Mouse (Mus musculus): Measurements from ENCODE around the gene Kifc1. TPM values are rescaled to one million over a fixed set of nuclear protein-coding genes. Genes with fewer than 3 reads are reported as not detected.
"Not testable (repeated sequence)": the region's sequence is repeated elsewhere in the genome, so short reads cannot be mapped to it uniquely, and the experiment has no call there.

Gene Kifc1
- polyA plus RNA-seq, 1 experiment from 2014 or later: 2.2 TPM

DNA sequence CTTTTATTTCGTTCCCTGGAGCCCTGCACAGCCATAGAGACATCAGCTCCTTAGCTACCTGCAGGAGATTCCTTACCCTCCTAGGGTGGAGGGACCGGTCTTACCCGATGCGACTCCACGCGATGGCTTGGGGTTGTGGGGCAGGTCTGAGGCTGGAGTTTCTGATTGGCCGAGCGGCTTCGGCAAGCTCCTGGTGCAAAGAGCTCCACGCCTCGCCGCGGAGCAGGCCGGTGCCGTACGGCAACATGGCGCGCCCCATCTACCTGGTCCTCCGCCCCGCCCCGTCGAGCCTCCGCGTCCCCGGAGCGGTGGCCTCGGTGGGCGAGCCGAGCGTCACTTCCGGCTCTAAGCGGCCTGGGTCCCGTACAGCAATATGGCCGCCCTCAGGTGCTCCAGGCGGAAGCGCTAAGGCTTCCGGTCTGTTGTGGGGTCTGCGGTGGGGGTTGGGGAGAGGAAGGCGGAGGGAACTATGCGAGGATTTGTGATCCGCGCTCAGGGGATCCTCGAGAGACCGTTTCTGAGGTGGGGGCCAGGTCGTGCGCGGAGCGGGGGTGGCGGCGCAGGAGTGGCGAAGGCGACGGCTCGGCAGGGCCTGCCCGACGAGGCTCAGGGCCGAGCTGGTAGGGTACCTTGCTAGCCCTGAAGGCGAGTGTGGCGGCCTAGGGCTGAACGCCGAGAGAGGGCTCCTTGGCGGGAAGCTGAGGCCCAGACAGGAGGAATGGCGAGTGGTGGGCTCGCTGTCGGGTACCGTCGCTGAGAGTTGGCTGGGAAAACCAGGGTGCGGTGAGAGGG lies 18.8 kb upstream of the Kifc1 start, which contains the start of gene Daxx:
TSS of gene Daxx (plus strand) at position 338 of the 792 bp plus-strand sequence.
- peaks cover 28% of the 10 kb centered on the region for H3K36me3 ChIP-seq
- no peaks in the 10 kb centered on the region for H3K27me3 ChIP-seq
- peaks cover 29% of the 10 kb centered on the region for H3K4me1 ChIP-seq (replicated peaks)
- H3K9me3 ChIP-seq: no peaks in the 10 kb centered on the region
- H3K4me3 ChIP-seq: peak within 1 kb of the TSS; percentile 72
- peak within 1 kb of the TSS; percentile 93 for H3K4me2 ChIP-seq
- H3K9ac ChIP-seq: peak within 1 kb of the TSS; percentile 81
- ATAC-seq (ENCODE audit: low FRiP score, low read depth): peak; percentile 98
- WGBS: under 1% methylated on average over 68 of the region's 68 CpGs
- H3K27ac ChIP-seq (replicated peaks): peak within 1 kb of the TSS; percentile 84

GRCm38 (mm10) chr17:33908331-33909076 lies 18.0 kb upstream of the Kifc1 start:
- Histone ChIP-seq H3K36me3 (peaks cover 20% of the 10 kb centered on the region), H3K27me3 (no peaks in the 10 kb centered on the region), H3K27ac (replicated peaks) (peak overlapping the region; percentile 84), H3K9me3 (no peaks in the 10 kb centered on the region), H3K4me2 (peak overlapping the region; percentile 93), H3K9ac (peak overlapping the region; percentile 59), H3K4me1 (replicated peaks) (peaks cover 29% of the 10 kb centered on the region), H3K4me3 (peak overlapping the region; percentile 72)
- under 1% methylated on average over 41 of the region's 44 CpGs for WGBS
- ATAC-seq (ENCODE audit: low FRiP score, low read depth): peak; percentile 0; the same call in 1 of the 2 replicates

DNA sequence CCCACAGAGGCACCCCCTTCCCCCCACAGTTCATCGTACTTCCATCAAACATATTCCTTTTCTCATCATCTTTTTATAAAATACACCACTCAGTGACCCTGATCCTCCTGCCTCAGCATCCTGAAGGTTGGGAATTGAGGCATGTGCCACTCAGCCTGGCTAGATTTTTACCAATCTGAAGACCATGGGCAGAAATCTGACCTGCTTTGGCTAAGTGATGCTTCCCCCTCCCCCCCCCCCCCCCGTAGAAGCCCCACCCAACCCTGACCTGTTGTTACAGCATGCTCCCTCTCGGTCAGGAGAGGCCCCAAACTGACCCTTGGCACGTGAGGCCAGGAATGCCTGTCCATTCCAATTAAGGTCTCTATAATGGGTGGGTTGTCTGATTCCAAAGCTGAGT lies 14.4 kb upstream of the Kifc1 start, which contains the start of gene Platr17:
TSS of gene Platr17 (plus strand) at position 301 of the 400 bp plus-strand sequence.
- H3K9me3 ChIP-seq; H3K4me2 ChIP-seq; H3K4me1 ChIP-seq (replicated peaks); H3K27me3 ChIP-seq; H3K36me3 ChIP-seq; H3K27ac ChIP-seq (replicated peaks); ATAC-seq (ENCODE audit: low FRiP score, low read depth); H3K4me3 ChIP-seq; H3K9ac ChIP-seq: not testable (repeated sequence)
- 10% methylated on average over 3 of the region's 4 CpGs for WGBS

DNA sequence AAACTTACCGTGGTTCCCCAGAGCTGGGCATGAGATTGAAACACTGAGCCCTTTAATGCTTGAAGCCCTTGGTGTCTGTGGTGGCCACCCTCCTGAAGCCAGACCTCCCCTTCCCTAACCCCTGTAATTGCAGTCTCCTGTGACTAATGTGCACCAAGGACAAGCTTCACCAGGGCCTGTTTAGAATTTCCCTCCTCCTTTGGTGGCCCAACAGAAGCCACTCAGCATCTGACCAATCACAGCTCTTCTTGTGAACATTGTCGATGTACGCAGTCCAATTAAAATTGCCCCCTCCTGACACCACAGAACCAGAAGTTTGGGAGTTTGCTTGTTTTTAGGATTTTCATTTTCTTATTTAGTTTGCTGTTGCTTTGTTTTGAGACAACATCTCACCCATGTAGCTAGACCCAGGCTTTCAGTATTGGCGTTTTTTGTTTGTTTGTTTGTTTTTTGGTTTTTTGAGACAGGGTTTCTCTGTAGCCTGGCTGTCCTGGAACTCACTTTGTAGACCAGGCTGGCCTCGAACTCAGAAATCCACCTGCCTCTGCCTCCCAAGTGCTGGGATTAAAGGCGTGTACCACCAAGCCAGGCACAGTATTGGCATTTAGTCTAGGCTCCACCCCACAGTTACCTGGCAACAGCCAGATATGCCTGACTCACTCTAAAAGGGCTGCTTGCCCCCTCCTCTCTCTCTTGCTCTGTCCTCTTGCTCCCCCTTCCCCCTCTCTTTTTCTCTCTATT lies 13.6 kb upstream of the Kifc1 start:
- not testable (repeated sequence) for ATAC-seq (ENCODE audit: low FRiP score, low read depth); H3K4me3 ChIP-seq; H3K9me3 ChIP-seq; H3K9ac ChIP-seq; H3K27me3 ChIP-seq; H3K4me1 ChIP-seq (replicated peaks); H3K4me2 ChIP-seq; H3K27ac ChIP-seq (replicated peaks); H3K36me3 ChIP-seq
- WGBS: 73% methylated on average over 6 of the region's 6 CpGs

- no peak overlapping the region for H3K9ac ChIP-seq
- no peak overlapping the region for H3K4me2 ChIP-seq
- H3K4me1 ChIP-seq (replicated peaks): no peaks in the 10 kb centered on the region; the same call in 1 of the 2 replicates
- no peak for ATAC-seq (ENCODE audit: low FRiP score, low read depth)
- H3K9me3 ChIP-seq: no peaks in the 10 kb centered on the region
- no peaks in the 10 kb centered on the region for H3K36me3 ChIP-seq
- H3K27ac ChIP-seq (replicated peaks): no peak overlapping the region
- WGBS: 85% methylated on average over 7 of the region's 7 CpGs
- no peak overlapping the region for H3K4me3 ChIP-seq
- H3K27me3 ChIP-seq: no peaks in the 10 kb centered on the region
Measured at GRCm38 (mm10) chr17:33902491-33902890, 12.0 kb upstream of the Kifc1 start.

- Histone ChIP-seq H3K4me2 (no peak overlapping the region), H3K9ac (no peak overlapping the region), H3K9me3 (no peaks in the 10 kb centered on the region), H3K36me3 (no peaks in the 10 kb centered on the region), H3K27ac (replicated peaks) (no peak overlapping the region), H3K4me1 (replicated peaks) (no peaks in the 10 kb centered on the region), H3K27me3 (no peaks in the 10 kb centered on the region), H3K4me3 (no peak overlapping the region)
- ATAC-seq (ENCODE audit: low FRiP score, low read depth): no peak
- WGBS: 76% methylated on average over 4 of the region's 4 CpGs
Measured at GRCm38 (mm10) chr17:33902079-33902478, 11.6 kb upstream of the Kifc1 start.

- no peaks in the 10 kb centered on the region for H3K4me1 ChIP-seq (replicated peaks)
- no peak overlapping the region for H3K9ac ChIP-seq
- H3K36me3 ChIP-seq: no peaks in the 10 kb centered on the region
- 73% methylated on average over 4 of the region's 4 CpGs for WGBS
- H3K27ac ChIP-seq (replicated peaks): no peak overlapping the region
- no peak overlapping the region for H3K4me2 ChIP-seq
- H3K27me3 ChIP-seq: no peaks in the 10 kb centered on the region
- ATAC-seq (ENCODE audit: low FRiP score, low read depth): no peak
- no peak overlapping the region for H3K4me3 ChIP-seq
- no peaks in the 10 kb centered on the region for H3K9me3 ChIP-seq
Measured at GRCm38 (mm10) chr17:33901653-33902052, 11.2 kb upstream of the Kifc1 start.

- no peak overlapping the region for H3K4me3 ChIP-seq
- no peaks in the 10 kb centered on the region for H3K9me3 ChIP-seq
- WGBS: 85% methylated on average over 4 of the region's 4 CpGs
- no peaks in the 10 kb centered on the region for H3K4me1 ChIP-seq (replicated peaks)
- H3K27ac ChIP-seq (replicated peaks): no peak overlapping the region
- H3K9ac ChIP-seq: no peak overlapping the region
- no peak overlapping the region for H3K4me2 ChIP-seq
- no peaks in the 10 kb centered on the region for H3K27me3 ChIP-seq
- no peak for ATAC-seq (ENCODE audit: low FRiP score, low read depth)
- no peaks in the 10 kb centered on the region for H3K36me3 ChIP-seq
Measured at GRCm38 (mm10) chr17:33900989-33901314, 10.5 kb upstream of the Kifc1 start.

GRCm38 (mm10) chr17:33900281-33900988 lies 10.0 kb upstream of the Kifc1 start:
- H3K4me1 ChIP-seq (replicated peaks): no peaks in the 10 kb centered on the region
- no peaks in the 10 kb centered on the region for H3K36me3 ChIP-seq
- ATAC-seq (ENCODE audit: low FRiP score, low read depth): no peak
- no peaks in the 10 kb centered on the region for H3K9me3 ChIP-seq
- no peaks in the 10 kb centered on the region for H3K27me3 ChIP-seq
- H3K4me2 ChIP-seq: no peak overlapping the region
- 75% methylated on average over 7 of the region's 7 CpGs for WGBS
- H3K4me3 ChIP-seq: no peak overlapping the region
- H3K27ac ChIP-seq (replicated peaks): no peak overlapping the region
- no peak overlapping the region for H3K9ac ChIP-seq

DNA sequence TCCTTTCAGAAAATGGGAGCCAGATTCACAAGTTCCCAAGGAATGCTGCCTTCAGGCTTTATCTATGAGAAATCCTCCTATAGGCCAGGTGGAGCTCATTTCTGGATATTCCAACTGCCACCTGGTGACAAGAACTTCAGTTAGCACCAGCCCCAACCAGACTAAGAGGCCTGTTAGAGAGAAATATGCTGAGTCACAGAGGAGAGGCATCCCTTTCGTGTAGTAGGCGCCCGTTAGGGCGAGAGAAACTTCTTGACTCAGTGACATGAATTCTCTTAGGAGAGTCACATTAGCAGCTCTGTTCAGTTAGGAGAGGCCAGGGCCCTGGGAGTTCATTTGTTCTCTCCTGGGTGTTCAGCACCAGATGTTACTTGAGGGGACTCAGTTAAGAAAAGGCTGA lies 9.2 kb upstream of the Kifc1 start:
- Histone ChIP-seq H3K27ac (replicated peaks) (no peak overlapping the region), H3K27me3 (no peaks in the 10 kb centered on the region), H3K4me1 (replicated peaks) (no peaks in the 10 kb centered on the region), H3K36me3 (no peaks in the 10 kb centered on the region), H3K9me3 (no peaks in the 10 kb centered on the region), H3K9ac (no peak overlapping the region), H3K4me2 (no peak overlapping the region), H3K4me3 (no peak overlapping the region)
- WGBS: 86% methylated on average over 4 of the region's 4 CpGs
- ATAC-seq (ENCODE audit: low FRiP score, low read depth): no peak

GRCm38 (mm10) chr17:33898193-33898592 lies 7.7 kb upstream of the Kifc1 start:
- H3K27me3 ChIP-seq; H3K9ac ChIP-seq; H3K4me3 ChIP-seq; H3K4me2 ChIP-seq; H3K36me3 ChIP-seq; H3K4me1 ChIP-seq (replicated peaks); H3K27ac ChIP-seq (replicated peaks); ATAC-seq (ENCODE audit: low FRiP score, low read depth); H3K9me3 ChIP-seq: not testable (repeated sequence)
- 89% methylated on average over 4 of the region's 4 CpGs for WGBS

All from hindbrain, embryonic 15.5 days (tissue).